Mouse (Mus musculus) neutrophil, adult 5-6 weeks (primary cell): ENCODE data around the gene Hydin. TPM values are rescaled to one million over a fixed set of nuclear protein-coding genes. Genes with fewer than 3 reads are reported as not detected.
"Not testable (repeated sequence)": the region's sequence is repeated elsewhere in the genome, so short reads cannot be mapped to it uniquely, and the experiment has no call there.

Experiments used
- ATAC-seq: fragments of 151-379, 151-347 bp; 2 replicates; pipeline ENCODE4 v1.8.0; 2017; ENCODE audit warnings: mild to moderate bottlenecking, moderate TSS enrichment; ENCODE audit not compliant: insufficient number of reproducible peaks, poor library complexity, low FRiP score, severe bottlenecking; ENCODE audit errors: extremely low read depth
- total RNA-seq: library from RNA; stranded (forward); fragments of 200-1000 nt; gene quantifications from 2 replicates; pipeline ENCODE4 v1.2.3, GENCODE M21; 2017

Gene Hydin
- total RNA-seq, 1 experiment from 2014 or later, result 0.12 TPM

DNA sequence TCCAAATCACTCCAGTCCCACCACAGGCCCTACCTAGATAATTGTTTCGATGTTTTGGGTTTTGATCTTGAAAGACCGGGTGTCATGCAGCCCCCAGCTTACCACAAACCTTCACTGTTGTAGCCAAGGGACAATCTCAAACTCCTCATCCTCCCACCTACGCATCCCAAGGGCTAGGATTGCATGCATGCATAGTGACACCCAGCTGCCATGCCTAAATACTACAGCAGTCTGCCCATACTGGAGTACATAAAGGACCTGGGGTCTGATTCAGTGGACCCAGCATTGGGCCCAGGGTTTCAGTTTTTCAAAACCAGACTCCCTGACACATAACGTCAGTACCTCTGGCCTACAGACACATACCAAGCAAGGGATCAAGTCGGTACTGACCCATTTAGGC lies 224.3 kb downstream of the Hydin start:
- ATAC-seq, result no peak

DNA sequence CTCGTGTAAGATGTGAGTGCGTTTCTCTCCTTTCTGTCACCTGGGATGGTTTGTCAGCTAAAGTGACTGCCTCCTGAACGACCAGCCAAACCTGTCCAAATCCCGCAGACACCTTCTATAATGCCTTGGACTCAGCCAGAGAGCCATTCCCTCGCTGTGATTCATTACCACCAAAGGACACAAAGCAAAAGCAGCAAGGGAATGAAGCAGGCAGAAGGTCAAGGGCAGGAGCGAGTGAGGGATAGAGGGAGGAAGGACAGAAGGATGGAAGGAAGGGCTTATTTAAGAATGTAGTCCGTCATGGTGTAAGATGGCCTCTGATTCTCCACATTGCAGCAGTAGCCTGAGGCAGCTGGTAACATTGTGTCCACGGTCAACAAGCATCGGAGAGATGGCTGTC lies 229.5 kb downstream of the Hydin start:
- no peak for ATAC-seq

DNA sequence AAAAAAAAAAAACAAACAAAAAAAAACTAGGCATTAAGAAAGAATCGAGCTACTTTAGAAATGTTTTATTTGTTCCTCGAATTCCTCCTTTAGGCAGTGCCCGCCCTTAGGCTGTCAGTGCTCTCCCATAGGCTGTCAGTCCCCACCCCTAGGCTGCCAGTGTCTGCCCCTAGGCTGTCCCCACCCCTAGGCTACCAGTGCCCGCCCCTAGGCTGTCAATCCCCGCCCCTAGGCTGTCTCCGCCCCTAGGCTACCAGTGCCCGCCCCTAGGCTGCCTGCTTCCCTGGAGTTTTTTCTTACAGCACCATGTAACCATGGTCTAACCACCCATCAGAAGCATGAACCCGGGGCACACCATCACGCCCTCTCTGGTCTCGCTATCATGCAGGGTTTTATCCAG lies 233.5 kb downstream of the Hydin start:
- no peak for ATAC-seq

DNA sequence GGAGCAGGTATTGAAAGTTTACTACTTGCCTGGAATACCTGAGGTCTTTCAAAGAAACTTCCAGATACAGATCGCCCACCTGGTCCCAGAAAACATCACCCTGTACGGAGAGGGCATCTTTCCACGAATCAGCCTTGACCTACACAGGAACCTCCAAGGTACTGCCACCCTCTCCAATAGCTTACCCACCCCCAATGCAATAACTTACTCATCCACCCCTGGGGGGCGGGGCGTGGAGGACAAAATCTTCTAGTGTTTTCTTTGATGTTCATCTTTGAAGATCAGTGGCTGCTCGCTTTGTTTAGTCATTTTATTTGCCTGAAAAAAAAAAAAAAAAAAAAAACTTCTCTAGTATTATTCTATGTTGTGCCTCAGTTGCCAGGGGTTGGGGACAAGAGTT lies 233.9 kb downstream of the Hydin start:
- ATAC-seq, result no peak

DNA sequence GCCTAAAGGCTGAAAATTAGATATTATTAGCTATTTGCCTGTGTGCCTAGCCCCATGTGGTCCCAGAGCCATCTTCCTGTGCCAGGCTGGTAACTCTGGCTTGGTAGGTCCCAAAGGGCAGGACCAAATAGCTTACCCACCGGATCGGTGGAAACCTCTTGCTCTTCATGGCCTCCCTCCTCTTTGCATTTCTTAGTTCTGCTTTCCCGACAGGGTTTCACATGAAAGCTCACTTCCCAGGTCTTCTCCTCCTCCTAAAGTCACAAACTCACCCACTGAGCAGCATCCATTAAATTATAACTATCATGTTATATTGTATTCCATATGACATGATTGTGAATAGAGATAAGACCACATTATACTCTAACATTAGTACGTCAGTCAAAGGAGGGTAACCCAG lies 234.6 kb downstream of the Hydin start:
- ATAC-seq, result no peak

DNA sequence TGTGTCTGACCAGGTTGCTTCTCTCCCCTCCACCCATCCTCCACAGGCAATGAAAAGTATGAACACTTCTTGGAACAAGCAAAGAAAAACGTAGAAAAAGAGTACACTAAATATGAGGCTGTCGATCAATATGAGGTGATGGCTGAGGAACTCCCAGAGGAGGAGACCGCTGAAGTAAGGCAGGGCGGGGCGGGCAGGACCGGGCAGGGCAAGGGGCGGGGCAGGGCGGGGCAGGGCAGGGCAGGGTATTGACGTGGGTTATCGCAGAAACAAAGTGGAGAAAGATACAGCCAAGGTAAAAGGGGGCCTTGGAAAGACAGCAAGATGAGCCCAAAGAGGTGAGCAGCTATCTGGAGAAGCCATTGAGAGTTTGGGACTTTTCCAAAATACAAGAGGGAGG lies 236.1 kb downstream of the Hydin start:
- no peak for ATAC-seq

DNA sequence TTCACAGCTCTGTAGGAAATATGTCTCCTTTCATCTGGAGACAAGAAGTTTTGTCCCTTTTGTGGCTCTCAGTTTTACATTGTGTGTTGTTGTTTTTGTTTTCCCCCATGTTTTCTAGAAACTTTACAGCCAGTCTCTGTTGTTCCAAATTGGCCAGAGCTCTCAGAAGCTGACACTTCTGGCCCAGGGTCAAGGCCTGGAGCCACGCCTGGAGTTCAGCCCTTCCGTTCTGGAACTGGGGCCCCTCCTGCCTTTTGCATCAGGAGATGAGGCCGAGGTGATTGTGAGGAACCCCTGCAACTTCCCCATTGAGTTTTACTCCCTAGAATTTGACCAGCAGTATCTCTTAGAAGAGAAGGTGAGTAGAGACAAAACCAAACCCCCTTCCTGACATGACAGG lies 242.0 kb downstream of the Hydin start:
- ATAC-seq, result no peak

DNA sequence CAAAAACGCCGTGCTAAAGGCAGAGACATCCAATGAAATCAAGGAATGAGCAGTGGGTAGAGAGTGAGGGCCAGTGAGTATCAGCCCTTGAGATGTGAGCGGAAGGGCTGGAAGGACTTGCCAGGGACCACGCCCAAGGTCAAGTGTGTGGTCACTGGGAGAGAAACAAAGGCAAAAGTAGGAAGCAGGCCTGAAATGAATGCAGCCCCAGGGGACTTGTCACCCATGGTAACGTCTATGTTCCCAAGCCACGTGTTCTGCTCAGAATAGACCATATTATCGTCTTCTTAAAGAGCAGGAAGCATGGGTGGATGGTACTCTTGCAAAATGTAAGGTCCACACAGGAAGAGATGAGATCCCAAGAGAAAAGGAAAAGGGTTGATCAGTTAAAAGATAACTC lies 253.0 kb downstream of the Hydin start:
- ATAC-seq, result no peak

DNA sequence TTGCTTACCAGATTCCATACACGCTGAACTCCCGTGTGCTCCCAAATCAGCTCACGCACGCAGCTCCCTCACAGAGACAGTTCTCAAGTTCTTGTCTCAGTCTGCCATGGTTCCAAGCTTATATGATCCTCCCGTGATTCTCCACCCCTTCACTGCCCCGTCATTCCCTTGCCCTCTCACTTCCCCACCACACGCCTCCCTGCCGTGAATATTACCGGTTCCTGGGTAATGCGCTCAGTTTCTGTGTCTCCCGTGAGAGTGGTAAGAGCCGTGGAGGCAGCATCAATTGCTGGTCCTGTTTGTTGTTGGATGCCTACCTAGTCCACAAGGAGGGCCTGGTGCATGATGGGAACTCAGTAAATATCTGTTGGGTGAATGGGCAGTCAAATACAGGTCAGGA lies 255.1 kb downstream of the Hydin start:
- no peak for ATAC-seq

DNA sequence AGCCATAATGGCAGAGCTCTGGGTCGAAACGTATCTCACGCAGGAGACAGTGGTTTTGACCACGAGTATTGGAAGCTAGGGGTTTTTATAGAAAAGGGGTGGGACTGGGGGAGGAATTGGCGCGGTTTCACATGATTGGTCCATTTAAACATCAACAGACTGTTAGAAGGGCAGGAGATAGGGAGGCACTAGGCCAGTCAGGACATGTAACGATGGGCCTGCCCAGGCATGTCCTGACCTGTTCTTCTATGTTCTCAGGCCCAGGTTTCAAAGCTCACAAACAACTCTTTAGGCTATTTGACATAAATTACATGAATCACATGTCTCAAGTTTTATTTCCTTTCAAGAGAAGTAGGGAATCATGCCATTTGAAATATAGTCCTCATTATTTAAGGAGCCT lies 255.7 kb downstream of the Hydin start:
- not testable (repeated sequence) for ATAC-seq

DNA sequence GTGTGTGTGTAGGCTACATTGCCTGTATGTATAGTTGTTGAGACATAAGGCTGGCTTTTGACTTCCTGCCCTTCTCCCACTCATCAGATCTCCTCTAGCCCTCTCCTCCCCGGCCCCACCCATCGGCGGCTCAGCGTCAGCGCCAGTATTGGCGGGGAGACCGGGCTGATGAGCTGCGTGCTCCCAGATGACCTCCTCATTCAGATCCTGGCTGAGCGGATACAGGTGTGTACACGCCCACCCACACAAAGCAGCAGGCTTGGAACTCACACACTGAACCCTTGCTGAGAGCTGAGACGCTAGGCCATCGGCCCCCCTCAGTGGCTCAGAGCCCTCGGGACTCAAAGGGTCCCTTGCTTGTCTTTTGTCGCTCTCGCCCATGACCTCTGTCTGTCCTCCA lies 256.2 kb downstream of the Hydin start:
- no peak for ATAC-seq

DNA sequence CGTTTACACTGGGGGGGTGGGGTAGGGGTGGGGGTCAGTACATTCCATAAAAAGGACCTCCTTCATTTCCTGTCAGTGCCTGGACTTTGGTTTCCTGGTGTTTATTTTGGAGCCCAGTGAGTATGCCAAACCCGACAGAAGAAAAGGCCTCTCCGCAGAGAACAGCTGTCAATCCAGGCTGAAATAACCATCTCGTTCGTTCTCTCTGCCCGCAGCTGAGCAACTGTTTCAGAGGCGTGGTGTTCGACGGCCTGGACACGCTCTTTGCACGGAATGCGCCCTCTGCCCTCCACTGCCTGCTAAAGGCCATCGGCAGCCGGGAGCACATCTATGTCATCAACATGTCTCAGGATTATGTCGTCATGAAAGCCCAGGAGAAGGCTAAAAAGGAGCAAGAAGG lies 258.5 kb downstream of the Hydin start:
- no peak for ATAC-seq

DNA sequence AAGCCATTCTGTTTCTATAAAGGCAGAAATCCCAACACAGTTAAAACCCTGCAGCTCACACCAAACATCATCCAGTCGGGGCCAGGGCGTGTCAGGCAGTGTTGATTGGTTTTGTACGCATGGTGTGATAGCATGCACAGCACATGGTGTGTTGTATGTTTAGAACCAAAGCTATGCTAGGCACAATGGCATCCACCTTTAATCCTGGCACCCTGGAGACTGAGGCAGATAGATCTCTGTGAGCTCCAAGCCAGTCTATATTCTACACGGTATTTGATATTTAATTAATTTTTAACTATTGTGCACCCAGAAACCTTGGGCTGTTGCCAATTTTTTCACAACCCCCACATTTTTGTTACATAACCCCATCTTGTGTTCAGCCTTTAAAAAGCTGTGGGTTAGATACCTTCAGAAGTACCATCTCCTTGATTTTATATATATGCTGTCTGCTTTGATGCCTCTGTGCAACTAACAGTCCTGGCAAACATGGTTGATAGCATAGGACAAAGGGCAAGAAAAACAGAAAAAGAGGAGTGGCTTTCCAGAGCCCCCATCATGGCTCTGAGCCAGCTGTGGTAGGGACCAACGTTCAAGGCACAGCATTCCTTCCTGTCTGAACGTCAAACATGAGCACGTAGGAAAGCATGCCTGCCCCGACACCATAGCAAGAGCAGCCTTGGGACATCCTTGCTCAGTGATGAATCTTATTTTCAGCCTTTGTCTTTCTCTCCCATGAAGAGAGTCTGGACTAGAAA lies 263.4 kb downstream of the Hydin start:
- no peak for ATAC-seq

DNA sequence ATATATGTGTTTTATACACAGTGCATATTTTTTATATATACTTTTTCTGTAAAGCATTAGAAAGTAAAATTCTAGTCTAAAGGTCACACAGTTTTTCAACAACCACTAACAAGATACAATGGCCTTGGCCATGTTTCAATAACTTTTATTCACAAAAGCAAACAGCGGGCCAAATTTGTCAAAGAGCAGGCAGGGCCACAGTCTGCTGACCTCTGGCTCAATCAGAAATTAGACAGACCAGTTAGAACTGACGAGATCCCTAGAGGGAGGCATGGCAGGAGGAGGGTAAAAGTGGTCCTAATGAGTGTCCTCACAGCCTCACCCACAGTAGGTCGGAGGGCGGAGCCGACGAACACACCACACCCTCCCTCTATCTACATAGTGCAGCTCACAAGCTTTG lies 267.0 kb downstream of the Hydin start:
- ATAC-seq, result no peak

DNA sequence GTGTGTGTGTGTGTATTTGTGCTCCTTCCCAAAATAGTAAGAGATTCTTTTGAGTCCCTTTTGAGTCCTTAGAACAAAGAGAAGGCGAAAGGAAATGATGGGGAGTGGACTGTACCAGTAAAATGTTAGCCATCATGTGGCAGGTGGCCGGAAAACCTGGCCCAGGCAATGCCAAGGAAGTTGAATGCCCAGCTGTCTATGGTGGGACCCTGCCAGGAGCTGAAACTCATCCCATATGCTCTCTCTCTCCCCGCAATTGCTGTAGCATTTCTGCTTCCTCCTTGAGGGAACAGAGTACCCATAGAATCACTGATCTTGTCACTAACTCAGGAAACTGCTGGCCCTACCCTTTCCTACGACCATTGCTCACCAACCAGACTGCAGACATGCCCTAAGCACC lies 271.1 kb downstream of the Hydin start:
- ATAC-seq, result no peak

DNA sequence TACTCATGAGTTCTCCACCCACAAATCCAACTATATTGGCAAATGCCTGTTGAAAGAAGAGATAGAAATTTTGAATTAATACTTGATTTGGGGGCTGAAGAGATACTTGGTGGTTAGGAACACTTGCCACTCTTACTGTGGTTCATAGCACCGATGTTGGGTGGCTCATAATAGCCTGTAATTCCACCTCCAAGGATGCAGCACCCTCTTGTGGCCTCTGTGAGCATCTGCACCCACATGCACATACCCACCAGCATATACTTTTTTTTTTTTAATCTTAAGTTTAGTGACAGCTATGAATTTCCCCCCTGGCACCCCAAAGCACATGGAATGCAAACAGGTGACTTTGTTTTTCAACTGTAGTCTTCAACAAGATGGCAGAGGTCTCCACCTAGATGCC lies 283.6 kb downstream of the Hydin start:
- ATAC-seq, result no peak

DNA sequence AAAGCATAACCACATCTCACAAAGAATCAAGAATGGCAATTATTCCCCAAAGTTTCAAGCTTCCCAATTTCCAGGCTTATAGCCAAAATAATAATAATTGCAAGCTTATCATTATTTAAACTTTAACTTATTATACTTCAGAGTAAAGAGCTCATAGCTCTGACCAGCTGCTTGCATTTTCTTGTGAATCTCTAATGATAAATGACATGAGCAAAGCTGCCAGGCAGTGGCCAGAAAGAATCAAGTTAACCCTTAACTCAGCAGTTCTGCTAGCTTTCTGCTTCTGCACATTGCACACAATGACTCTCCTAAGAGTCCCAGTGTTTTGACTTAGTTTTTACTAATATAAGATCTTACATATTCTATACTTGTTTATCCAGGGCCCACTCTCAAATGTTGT lies 285.3 kb downstream of the Hydin start:
- ATAC-seq, result not testable (repeated sequence)

DNA sequence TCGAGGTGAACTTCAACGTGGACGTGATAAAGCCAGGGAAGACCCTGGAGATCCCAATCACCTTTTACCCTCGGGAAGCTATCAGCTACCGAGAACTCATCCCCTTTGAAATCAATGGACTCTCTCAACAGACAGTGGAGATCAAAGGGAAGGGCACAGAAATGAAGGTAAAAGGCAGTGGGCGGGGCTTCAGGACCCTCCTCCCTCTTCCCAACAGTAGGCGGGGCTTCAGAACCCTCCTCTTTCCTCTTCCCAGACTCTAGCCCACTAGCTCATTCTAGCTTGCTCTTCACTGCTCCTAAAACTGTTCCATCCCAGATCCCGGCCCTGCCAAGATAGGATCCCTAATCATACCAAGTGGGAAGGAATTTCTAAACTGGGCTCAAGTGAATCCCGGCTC lies 325.9 kb downstream of the Hydin start:
- ATAC-seq, result no peak

DNA sequence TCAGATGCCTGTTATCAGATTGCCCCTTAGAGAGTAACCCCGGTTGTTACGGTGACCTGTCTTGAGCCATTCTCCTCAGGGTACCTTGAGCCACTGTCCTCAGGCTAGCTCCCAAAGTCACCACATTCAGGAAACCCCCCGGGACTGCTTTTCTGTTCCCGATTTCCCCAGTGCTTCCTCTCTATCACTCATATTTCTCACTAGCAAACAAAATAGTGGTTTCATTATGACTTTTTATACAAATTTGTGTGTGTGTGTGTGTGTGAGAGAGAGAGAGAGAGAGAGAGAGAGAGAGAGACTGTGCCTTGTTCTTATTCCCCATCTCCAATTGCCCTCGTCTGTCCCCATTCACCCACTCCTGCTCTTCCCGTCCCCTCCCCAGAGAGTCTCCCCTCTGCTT lies 327.4 kb downstream of the Hydin start:
- ATAC-seq, result no peak

DNA sequence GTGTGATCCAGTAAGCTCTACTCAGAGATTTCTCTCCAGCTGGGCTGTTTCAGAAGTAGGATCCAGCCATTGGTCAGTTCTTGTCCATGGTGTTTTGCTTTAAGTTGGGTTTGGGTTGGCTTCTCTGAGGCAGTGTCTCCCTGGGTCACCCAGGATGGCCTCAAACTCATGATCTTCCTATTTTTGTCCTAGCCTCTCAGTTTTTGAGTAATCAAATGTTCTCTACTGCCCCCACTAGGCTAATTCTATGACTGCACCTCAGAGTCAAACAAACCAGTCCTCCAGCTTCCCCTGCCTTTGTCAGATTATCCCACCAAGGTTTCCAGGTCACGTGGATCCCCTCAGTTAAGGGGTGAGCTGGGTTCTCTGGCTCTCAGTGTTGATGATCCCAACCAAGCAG lies 337.8 kb downstream of the Hydin start:
- no peak for ATAC-seq

DNA sequence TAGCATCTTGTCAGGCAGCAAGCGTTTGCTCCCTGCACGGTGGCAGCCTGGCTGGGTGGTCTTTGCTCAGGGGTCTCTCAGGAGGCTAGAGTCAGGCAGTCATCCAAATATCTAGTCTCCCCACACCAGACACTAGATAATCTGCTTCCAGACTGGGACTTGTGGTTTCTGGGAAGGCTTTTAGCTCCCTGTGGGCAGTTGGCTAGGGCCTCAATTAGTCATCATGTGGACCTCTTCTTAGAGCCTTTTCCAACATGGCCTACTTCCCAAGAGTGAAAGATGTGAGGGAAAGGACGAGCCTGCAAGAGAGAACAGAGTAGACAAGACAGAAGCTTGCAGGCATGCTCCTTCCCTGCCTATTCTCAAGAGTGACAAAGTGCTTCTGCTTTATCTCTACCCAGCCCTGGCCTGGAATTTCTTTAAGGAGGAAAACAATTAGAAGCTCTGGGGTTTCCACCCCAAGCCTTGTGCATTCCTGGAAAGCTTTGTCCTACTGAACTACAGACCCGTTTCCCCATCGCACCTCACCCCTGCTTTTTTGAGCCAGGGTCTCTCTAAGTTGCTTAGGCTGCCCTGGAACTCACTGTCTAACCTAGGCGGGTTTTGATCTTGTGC lies 338.7 kb downstream of the Hydin start:
- no peak for ATAC-seq
